Mouse (Mus musculus) heart, adult 2 months (tissue): ENCODE data around the gene Fam240a. TPM values are rescaled to one million over a fixed set of nuclear protein-coding genes. Genes with fewer than 3 reads are reported as not detected.

ENCODE experiments used
- DNase-seq, 2 experiments: peaks; one replicate each; pipeline ENCODE4 v3.0.0; 2021
- H3K27ac ChIP-seq: fragments of 200-600 bp; 2 replicates; pipeline ENCODE4 v1.8.1; 2022
- H3K27me3 ChIP-seq: fragments of 200-500 bp; 2 replicates; pipeline ENCODE4 v1.6.1; 2012; ENCODE audit warnings: mild to moderate bottlenecking, low read length, inconsistent platforms, mixed read lengths; ENCODE audit not compliant: control insufficient read depth, insufficient read depth
- H3K36me3 ChIP-seq: fragments of 200-500 bp; 2 replicates; pipeline ENCODE4 v1.6.1; 2012; ENCODE audit warnings: low read length, inconsistent platforms; ENCODE audit not compliant: control insufficient read depth, insufficient read depth
- H3K4me1 ChIP-seq: fragments of 200-500 bp; 2 replicates; pipeline ENCODE4 v1.6.1; 2011; ENCODE audit warnings: low read length; ENCODE audit not compliant: control insufficient read depth, insufficient read depth
- H3K4me3 ChIP-seq: fragments of 200-600 bp; 2 replicates; pipeline ENCODE4 v1.8.1; 2022
- H3K79me2 ChIP-seq: fragments of 200-500 bp; replicated peaks from 2 replicates; pipeline ENCODE4 v1.6.1; 2012; ENCODE audit warnings: mild to moderate bottlenecking, inconsistent platforms, low read length, moderate library complexity, mixed read lengths; ENCODE audit not compliant: control insufficient read depth, insufficient read depth
- H3K9ac ChIP-seq: fragments of 200-500 bp; 2 replicates; pipeline ENCODE4 v1.6.1; 2012; ENCODE audit warnings: low read depth, mild to moderate bottlenecking, control low read depth, inconsistent platforms, low read length, mixed read lengths
- CTCF ChIP-seq: fragments of 200-600 bp; IDR thresholded peaks from 2 replicates; pipeline ENCODE4 v1.8.1; 2022; ENCODE audit warnings: antibody characterized with exemption, mild to moderate bottlenecking, moderate library complexity
- EP300 ChIP-seq: fragments of 200-500 bp; IDR thresholded peaks from 2 replicates; pipeline ENCODE4 v1.6.1; 2011; ENCODE audit warnings: low read depth, low read length, control low read depth; ENCODE audit not compliant: insufficient read depth
- POLR2A ChIP-seq: fragments of 200-500 bp; IDR thresholded peaks from 2 replicates; pipeline ENCODE4 v1.6.1; 2011; ENCODE audit warnings: mild to moderate bottlenecking, low read depth, low read length, control low read depth; ENCODE audit not compliant: insufficient read depth
- WGBS: fragments of 180-500 bp; shearing (Covaris S2); methylation state at CpG from one replicate; pipeline ENCODE4 v1.1.7; 2018; 5-methylcytosine and 5-hydroxymethylcytosine counted together
- intact Hi-C: fragments of 180-260 bp; cut with DNase I; formaldehyde crosslinking; loops from one replicate; pipeline ENCODE4 v1.15.1; 2025
- polyA plus RNA-seq: library from polyadenylated mRNA; depleted of rRNA; stranded (reverse); fragments of >200 nt; gene quantifications from 2 replicates; pipeline ENCODE4 v1.2.3, GENCODE M21; 2012
- total RNA-seq, 2 experiments: library from RNA; stranded (reverse); gene quantifications; 2 replicates each; pipeline ENCODE4 v1.2.3; 2021

Gene Fam240a
- total and polyA plus RNA-seq, 3 experiments = not detected

DNA sequence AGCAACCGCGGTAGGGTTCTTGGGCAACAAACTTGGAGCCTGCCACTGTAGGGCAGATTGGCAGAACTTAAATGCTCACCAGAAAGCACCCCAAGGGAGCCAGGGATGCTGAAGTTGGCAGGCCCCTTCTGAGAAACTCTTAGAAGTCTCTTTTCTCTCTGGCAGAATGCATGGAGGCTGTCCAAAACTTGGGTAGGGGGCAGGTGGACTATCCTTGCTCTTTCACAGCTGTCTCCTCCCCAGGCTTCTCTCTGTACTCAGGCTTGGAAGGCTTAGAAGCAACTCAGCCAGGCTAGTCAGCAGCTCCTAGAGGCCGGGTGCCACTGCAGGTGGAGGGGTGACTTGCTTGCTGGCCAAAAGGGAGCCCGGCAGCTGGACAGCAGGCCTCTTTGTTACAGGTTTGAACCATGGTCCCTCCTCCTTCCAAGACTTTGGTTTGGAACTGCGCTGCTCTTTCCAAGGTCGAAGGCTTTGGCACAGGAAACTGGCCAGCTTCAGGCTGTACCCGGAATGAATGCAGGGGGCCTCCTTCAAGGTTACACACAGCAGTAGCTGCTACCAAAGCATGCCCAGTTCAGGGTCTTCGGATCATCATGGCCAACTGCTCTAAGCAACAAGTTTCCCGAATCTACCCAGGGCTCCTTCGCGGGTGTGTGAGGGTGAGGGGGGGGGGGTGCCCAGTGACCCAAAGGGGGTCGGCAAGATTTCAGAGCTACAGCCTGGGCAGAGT lies 37.3 kb downstream of the Fam240a start, which contains the start of gene Als2cl:
Gene Als2cl (plus strand): TSS at position 680 of the 730 bp plus-strand sequence.
- peak within 1 kb of the TSS; percentile 98 for H3K27ac ChIP-seq

DNA sequence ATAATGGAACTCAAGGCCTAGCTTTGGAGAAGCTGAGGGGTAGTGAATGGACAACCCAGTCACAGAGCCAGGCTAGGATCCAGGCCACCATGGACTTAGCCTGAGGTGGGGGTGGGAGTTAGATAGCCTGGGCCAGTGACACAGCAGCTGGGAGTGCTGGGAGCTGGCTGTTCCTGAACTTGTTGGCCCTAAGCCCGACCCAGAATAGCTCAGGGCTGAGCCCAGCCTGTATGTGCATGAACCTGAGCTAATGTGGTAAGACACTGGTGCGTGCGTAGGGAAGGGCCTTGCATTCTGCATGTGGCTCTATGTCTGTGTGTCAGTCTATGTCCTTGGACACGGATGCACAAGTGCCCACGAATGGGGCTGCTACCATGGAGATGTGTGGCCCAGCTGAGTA lies 38.8 kb downstream of the Fam240a start:
- H3K27ac ChIP-seq = peak overlapping the region; percentile 47
- no peaks in the 10 kb centered on the region for H3K79me2 ChIP-seq
- TF ChIP-seq EP300 (peak; percentile 89), CTCF (no peak), POLR2A (peak; percentile 59)
- H3K27me3 ChIP-seq = no peaks in the 10 kb centered on the region
- 38% methylated on average over 5 of the region's 5 CpGs for WGBS
- H3K4me1 ChIP-seq = peaks cover 18% of the 10 kb centered on the region
- H3K4me3 ChIP-seq = no peak overlapping the region
- intact Hi-C loops = no loop called here
- H3K9ac ChIP-seq = no peak overlapping the region
- peak; percentile 81 to 89 for DNase-seq
- no peaks in the 10 kb centered on the region for H3K36me3 ChIP-seq

More for the DNA sequence above, 37.3 kb downstream of the Fam240a start, which contains the start of gene Als2cl:
- H3K4me1 ChIP-seq = peaks cover 18% of the 10 kb centered on the region
- H3K4me3 ChIP-seq = peak within 1 kb of the TSS; percentile 90
- DNase-seq = peak; percentile 52 to 64
- TF ChIP-seq POLR2A (no peak), EP300 (no peak), CTCF (no peak)
- H3K36me3 ChIP-seq = no peaks in the 10 kb centered on the region
- WGBS = 16% methylated on average over 12 of the region's 12 CpGs
- H3K79me2 ChIP-seq = no peaks in the 10 kb centered on the region
- intact Hi-C loops = no loop called here
- peak within 1 kb of the TSS; percentile 80 for H3K9ac ChIP-seq
- no peaks in the 10 kb centered on the region for H3K27me3 ChIP-seq

- DNase-seq = peak in 1 of 2 experiments; percentile 43
- H3K27ac ChIP-seq = peak overlapping the region; percentile 47
- no peaks in the 10 kb centered on the region for H3K27me3 ChIP-seq
- no peak for TF ChIP-seq POLR2A
- no peaks in the 10 kb centered on the region for H3K79me2 ChIP-seq
- WGBS = 90% methylated on average over 1 of the region's 1 CpGs
- H3K9ac ChIP-seq = no peak overlapping the region
- no peak overlapping the region for H3K4me3 ChIP-seq
- H3K36me3 ChIP-seq = no peaks in the 10 kb centered on the region
- intact Hi-C loops = no loop called here
- H3K4me1 ChIP-seq = peaks cover 15% of the 10 kb centered on the region
Observed at GRCm38 (mm10) chr9:110877353-110877752, 39.3 kb downstream of the Fam240a start.

- no peaks in the 10 kb centered on the region for H3K27me3 ChIP-seq
- H3K9ac ChIP-seq = no peak overlapping the region
- intact Hi-C loops = no loop called here
- no peak overlapping the region for H3K4me3 ChIP-seq
- DNase-seq = no peak
- H3K36me3 ChIP-seq = no peaks in the 10 kb centered on the region
- H3K79me2 ChIP-seq = no peaks in the 10 kb centered on the region
- TF ChIP-seq CTCF (no peak), POLR2A (no peak), EP300 (no peak)
- WGBS = 64% methylated on average over 5 of the region's 6 CpGs
- H3K4me1 ChIP-seq = peaks cover 12% of the 10 kb centered on the region
- no peak overlapping the region for H3K27ac ChIP-seq
Observed at GRCm38 (mm10) chr9:110875288-110875695, 41.4 kb downstream of the Fam240a start.

DNA sequence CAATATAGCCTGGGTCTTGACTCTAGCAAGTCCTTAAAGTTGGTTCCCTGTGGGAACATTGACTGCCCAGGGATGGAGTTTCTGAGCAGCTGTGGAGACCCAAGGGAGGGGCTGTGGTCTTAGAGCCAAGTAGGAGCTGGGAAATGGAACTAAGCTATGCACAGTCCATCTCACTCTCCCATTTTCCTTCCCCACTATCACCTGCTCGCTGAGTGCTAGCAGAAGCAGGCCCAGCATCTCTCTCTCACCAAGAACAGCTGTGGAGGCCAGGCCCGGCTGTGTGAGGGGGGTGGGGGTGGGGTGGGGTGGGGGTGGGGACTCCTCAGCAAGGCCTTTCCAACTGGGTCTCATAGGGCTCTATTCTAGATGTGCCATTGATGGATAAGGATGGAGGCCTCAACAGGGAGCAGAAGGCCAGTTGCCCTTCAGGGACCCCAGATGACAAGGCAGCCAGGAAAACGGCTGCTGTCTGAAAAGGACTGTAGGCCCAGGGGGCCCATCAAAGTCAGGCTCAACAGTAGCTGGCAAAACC lies 41.9 kb downstream of the Fam240a start:
- intact Hi-C loops = no loop called here
- H3K27me3 ChIP-seq = no peaks in the 10 kb centered on the region
- H3K36me3 ChIP-seq = no peaks in the 10 kb centered on the region
- H3K4me3 ChIP-seq = no peak overlapping the region
- H3K9ac ChIP-seq = no peak overlapping the region
- 64% methylated on average over 3 of the region's 3 CpGs for WGBS
- H3K27ac ChIP-seq = no peak overlapping the region
- no peaks in the 10 kb centered on the region for H3K79me2 ChIP-seq
- no peak for TF ChIP-seq EP300
- TF ChIP-seq POLR2A = no peak
- no peak for TF ChIP-seq CTCF
- no peak for DNase-seq
- H3K4me1 ChIP-seq = peaks cover 12% of the 10 kb centered on the region
